15 mouse cellular contexts compared by ENCODE assay signal in genomic region chr7:80455505-80456160, GRCm38 (mm10). TPM values are rescaled to one million over a fixed set of nuclear protein-coding genes. Genes with fewer than 3 reads are reported as not detected.
DNase-seq lines count a peak whose midpoint lies in the region; ATAC-seq and TF ChIP-seq lines count a peak whose summit lies in the region.
"Had no signal": no experiment of that assay in that cellular context is flagged by ENCODE, and none has a peak within 500 bp of the region (broad histone marks: within the 10 kb centered on the region; RNA-seq: fewer than 3 reads in every experiment).

No protein-coding gene starts in this region.

- WGBS in liver, embryonic 15.5 days (ENCODE audit: insufficient replicate concordance): 50% methylated on average over 4 of the region's 4 CpGs
- 90% methylated on average over 4 of the region's 4 CpGs for WGBS in midbrain, embryonic 15.5 days

- H3K27me3 ChIP-seq in liver, embryonic 15.5 days: no peaks in the 10 kb centered on the region
- H3K27me3 ChIP-seq in midbrain, embryonic 15.5 days (replicated peaks): no peaks in the 10 kb centered on the region
- H3K27me3 ChIP-seq: hindbrain, embryonic 13.5 days; midbrain, embryonic 12.5 days; Patski had no signal

- no peaks in the 10 kb centered on the region for H3K9me3 ChIP-seq in liver, embryonic 15.5 days (replicated peaks)
- no peaks in the 10 kb centered on the region for H3K9me3 ChIP-seq in midbrain, embryonic 15.5 days
- H3K9me3 ChIP-seq: hindbrain, embryonic 13.5 days; midbrain, embryonic 12.5 days had no signal

- H3K9ac ChIP-seq in liver, embryonic 15.5 days: no peak overlapping the region
- H3K9ac ChIP-seq in midbrain, embryonic 15.5 days: no peak overlapping the region
- H3K9ac ChIP-seq: hindbrain, embryonic 13.5 days; midbrain, embryonic 12.5 days had no signal

- intact Hi-C loops in gastrocnemius, adult 2 months (cut with DNase I): loop anchor here (5.0 kb wide), 1 partner anchor 48 kb away; the partner anchor contains the start of gene Furin
- intact Hi-C loops in gastrocnemius, postnatal 14 days (cut with DNase I; ENCODE audit: low total_unique reads): no loop called here

- no peak for TF ChIP-seq CTCF in gastrocnemius, adult 2 months (IDR thresholded peaks at IDR 0.05)
- no peak for TF ChIP-seq CTCF in bone marrow macrophage, adult 2 months (IDR thresholded peaks at IDR 0.05; ENCODE audit: low read depth, low read length)

- no peak for DNase-seq in gastrocnemius, adult 2 months
- no peak for DNase-seq in gastrocnemius, postnatal 14 days
- peak; percentile 48 for DNase-seq in 3T3-L1 (ENCODE audit: low read depth, low spot score)
- no peak for DNase-seq in adrenal gland, adult 2 months
- DNase-seq: cerebellum, postnatal 25 days; kidney, adult 11 months; kidney, postnatal 36 days; lung, adult 2 months had no signal

- peak overlapping the region; percentile 72 for H3K27ac ChIP-seq in gastrocnemius, adult 2 months
- H3K27ac ChIP-seq in bone marrow macrophage, adult 2 months (ENCODE audit: insufficient read depth, low read depth, low read length): peak overlapping the region; percentile 85
- peak overlapping the region; percentile 61; the same call in 1 of the 2 replicates for H3K27ac ChIP-seq in liver, embryonic 15.5 days (replicated peaks)
- H3K27ac ChIP-seq in midbrain, embryonic 15.5 days: no peak overlapping the region
- H3K27ac ChIP-seq: hindbrain, embryonic 13.5 days; midbrain, embryonic 12.5 days had no signal

- TF ChIP-seq POLR2A in bone marrow macrophage, adult 2 months (IDR thresholded peaks at IDR 0.05; ENCODE audit: borderline replicate concordance, low read depth, low read length): no peak

- H3K4me1 ChIP-seq in bone marrow macrophage, adult 2 months (ENCODE audit: control insufficient read depth, insufficient read depth, low read length): peaks cover 46% of the 10 kb centered on the region
- peaks cover 40% of the 10 kb centered on the region for H3K4me1 ChIP-seq in liver, embryonic 15.5 days (replicated peaks)
- H3K4me1 ChIP-seq in midbrain, embryonic 15.5 days: no peaks in the 10 kb centered on the region
- H3K4me1 ChIP-seq: hindbrain, embryonic 13.5 days; midbrain, embryonic 12.5 days had no signal

- H3K36me3 ChIP-seq in liver, embryonic 15.5 days (replicated peaks): peaks cover 83% of the 10 kb centered on the region
- H3K36me3 ChIP-seq in midbrain, embryonic 15.5 days (replicated peaks): 0 out of 2 replicates have a peak, but pooled peaks cover 5% of the 10 kb centered on the region

- no peak for ATAC-seq in liver, embryonic 15.5 days (ENCODE audit: insufficient read depth)
- no peak for ATAC-seq in midbrain, embryonic 15.5 days (replicated peaks)
- ATAC-seq in megakaryocyte-erythroid progenitor cell, adult 5-6 weeks (replicated peaks; ENCODE audit: low FRiP score, low TSS enrichment, poor library complexity, severe bottlenecking): no peak
- ATAC-seq: Patski had no signal

- H3K4me2 ChIP-seq in liver, embryonic 15.5 days: no peak overlapping the region
- no peak overlapping the region for H3K4me2 ChIP-seq in midbrain, embryonic 15.5 days
- H3K4me2 ChIP-seq: hindbrain, embryonic 13.5 days; midbrain, embryonic 12.5 days had no signal

- no peak overlapping the region for H3K4me3 ChIP-seq in gastrocnemius, adult 2 months
- no peak overlapping the region for H3K4me3 ChIP-seq in bone marrow macrophage, adult 2 months (ENCODE audit: insufficient read depth, low read length)
- no peak overlapping the region for H3K4me3 ChIP-seq in liver, embryonic 15.5 days (replicated peaks)
- H3K4me3 ChIP-seq in midbrain, embryonic 15.5 days: no peak overlapping the region
- H3K4me3 ChIP-seq: hindbrain, embryonic 13.5 days; midbrain, embryonic 12.5 days had no signal

RNA-seq across cellular contexts. Expression of gene Furin, which starts 50.4 kb away (rescaled TPM):
- 10 to 100 TPM; 48.5 to 49.0 TPM for total RNA-seq in gastrocnemius, adult 2 months (2021)
- 10 to 100 TPM; 49.4 to 51.9 TPM for total RNA-seq in gastrocnemius, postnatal 14 days (2021)
- 70.6 and 73.7 TPM in 2 replicates for polyA plus RNA-seq in bone marrow macrophage, adult 2 months (2012; ENCODE audit: insufficient read depth, insufficient read length, missing spikeins)
- polyA plus RNA-seq in liver, embryonic 15.5 days (2015; fragmentation: Nextera tagmentation; extraction: Ambion mirVana): 8.0 and 9.8 TPM in 2 replicates
- 100 to 1,000 TPM; 158 to 185 TPM for total RNA-seq in adrenal gland, adult 2 months (2021)
- polyA plus RNA-seq in adrenal gland, adult 2 months (2012; rRNA removed): 225 and 227 TPM in 2 replicates
- polyA plus RNA-seq in midbrain, embryonic 15.5 days (2015; fragmentation: Nextera tagmentation; extraction: Ambion mirVana): 5.7 and 6.3 TPM in 2 replicates
- 24.9 and 31.5 TPM in 2 replicates for total RNA-seq in megakaryocyte-erythroid progenitor cell, adult 5-6 weeks (2014; fragmentation: Nextera tagmentation)
- 8.2 and 10.0 TPM in 2 replicates for total RNA-seq in megakaryocyte-erythroid progenitor cell, adult 5-6 weeks (2017)
